Mouse (Mus musculus): ENCODE measurements around the gene Rap1a. TPM values are rescaled to one million over a fixed set of nuclear protein-coding genes. Genes with fewer than 3 reads are reported as not detected.

Gene Rap1a
- total and polyA plus RNA-seq, 3 experiments: 17.7 to 121 (median 97.7) TPM

- no peaks in the 10 kb centered on the region for H3K27me3 ChIP-seq (ENCODE audit: insufficient read depth, low read length)
- DNase-seq (ENCODE audit: low spot score) (no peak), ATAC-seq (ENCODE audit: extremely low read depth, insufficient number of reproducible peaks, low FRiP score, poor library complexity, severe bottlenecking) (no peak)
- H3K36me3 ChIP-seq (replicated peaks): peaks cover 23% of the 10 kb centered on the region
- no peaks in the 10 kb centered on the region for H3K9me3 ChIP-seq (replicated peaks)
- TF ChIP-seq GATA2 (IDR thresholded peaks at IDR 0.05; ENCODE audit: borderline replicate concordance, low read depth, low read length) (no peak), GATA1 (IDR thresholded peaks at IDR 0.05; ENCODE audit: borderline replicate concordance, low read length) (no peak)
- H3K4me1 ChIP-seq (ENCODE audit: insufficient read depth, low read depth, low read length): peaks cover 15% of the 10 kb centered on the region
- H3K4me3 ChIP-seq (ENCODE audit: low read depth, low read length): no peak overlapping the region
These were observed 46.0 kb downstream of the Rap1a start for GRCm38 (mm10) chr3:105755123-105755522.

- Histone ChIP-seq H3K9me3 (replicated peaks) (no peaks in the 10 kb centered on the region), H3K36me3 (replicated peaks) (peaks cover 31% of the 10 kb centered on the region), H3K4me3 (ENCODE audit: low read depth, low read length) (no peak overlapping the region), H3K27me3 (ENCODE audit: insufficient read depth, low read length) (no peaks in the 10 kb centered on the region), H3K4me1 (ENCODE audit: insufficient read depth, low read depth, low read length) (peaks cover 13% of the 10 kb centered on the region)
- DNase-seq (ENCODE audit: low spot score) (no peak), ATAC-seq (ENCODE audit: extremely low read depth, insufficient number of reproducible peaks, low FRiP score, poor library complexity, severe bottlenecking) (no peak)
- no peak for TF ChIP-seq GATA2 (IDR thresholded peaks at IDR 0.05; ENCODE audit: borderline replicate concordance, low read depth, low read length)
These were observed 47.0 kb downstream of the Rap1a start for GRCm38 (mm10) chr3:105754184-105754583.

- peaks cover 43% of the 10 kb centered on the region for H3K36me3 ChIP-seq (replicated peaks)
- TF ChIP-seq POLR2AphosphoS5 (IDR thresholded peaks at IDR 0.05; ENCODE audit: insufficient replicate concordance, low read depth, low read length) (no peak), TAL1 (conservative IDR thresholded peaks at IDR 0.05; ENCODE audit: low read depth, low read length) (no peak), CTCF (IDR thresholded peaks at IDR 0.05; ENCODE audit: low read depth, low read length) (no peak), GATA1 (IDR thresholded peaks at IDR 0.05; ENCODE audit: borderline replicate concordance, low read length) (no peak), GATA2 (IDR thresholded peaks at IDR 0.05; ENCODE audit: borderline replicate concordance, low read depth, low read length) (no peak)
- ATAC-seq (ENCODE audit: extremely low read depth, insufficient number of reproducible peaks, low FRiP score, poor library complexity, severe bottlenecking) (no peak), DNase-seq (ENCODE audit: low spot score) (no peak)
- no peaks in the 10 kb centered on the region for H3K9me3 ChIP-seq (replicated peaks)
- H3K4me3 ChIP-seq (ENCODE audit: low read depth, low read length): no peak overlapping the region
- H3K27me3 ChIP-seq (ENCODE audit: insufficient read depth, low read length): no peaks in the 10 kb centered on the region
- H3K4me1 ChIP-seq (ENCODE audit: insufficient read depth, low read depth, low read length): peaks cover 3% of the 10 kb centered on the region; the same call in 1 of the 2 replicates
These were observed 50.3 kb downstream of the Rap1a start for GRCm38 (mm10) chr3:105750810-105751209.

- H3K4me1 ChIP-seq (ENCODE audit: insufficient read depth, low read depth, low read length): peaks cover 3% of the 10 kb centered on the region; the same call in 1 of the 2 replicates
- ATAC-seq (ENCODE audit: extremely low read depth, insufficient number of reproducible peaks, low FRiP score, poor library complexity, severe bottlenecking) (no peak), DNase-seq (ENCODE audit: low spot score) (no peak)
- TF ChIP-seq CTCF (IDR thresholded peaks at IDR 0.05; ENCODE audit: low read depth, low read length): no peak
- TF ChIP-seq POLR2AphosphoS5 (IDR thresholded peaks at IDR 0.05; ENCODE audit: insufficient replicate concordance, low read depth, low read length): no peak
- no peak for TF ChIP-seq TAL1 (conservative IDR thresholded peaks at IDR 0.05; ENCODE audit: low read depth, low read length)
- no peaks in the 10 kb centered on the region for H3K27me3 ChIP-seq (ENCODE audit: insufficient read depth, low read length)
- no peak overlapping the region for H3K4me3 ChIP-seq (ENCODE audit: low read depth, low read length)
- H3K9me3 ChIP-seq (replicated peaks): no peaks in the 10 kb centered on the region
- peaks cover 41% of the 10 kb centered on the region for H3K36me3 ChIP-seq (replicated peaks)
These were observed 54.6 kb downstream of the Rap1a start for GRCm38 (mm10) chr3:105746542-105746941.

GRCm38 (mm10) chr3:105737666-105738065, 63.5 kb downstream of the Rap1a start:
- TF ChIP-seq TAL1 (conservative IDR thresholded peaks at IDR 0.05; ENCODE audit: low read depth, low read length) (no peak), GATA1 (IDR thresholded peaks at IDR 0.05; ENCODE audit: borderline replicate concordance, low read length) (no peak), POLR2AphosphoS5 (IDR thresholded peaks at IDR 0.05; ENCODE audit: insufficient replicate concordance, low read depth, low read length) (no peak), GATA2 (IDR thresholded peaks at IDR 0.05; ENCODE audit: borderline replicate concordance, low read depth, low read length) (no peak)
- H3K36me3 ChIP-seq (replicated peaks): peaks cover 70% of the 10 kb centered on the region
- no peaks in the 10 kb centered on the region for H3K27me3 ChIP-seq (ENCODE audit: insufficient read depth, low read length)
- DNase-seq (ENCODE audit: low spot score): no peak
- no peak overlapping the region for H3K4me3 ChIP-seq (ENCODE audit: low read depth, low read length)
- no peaks in the 10 kb centered on the region for H3K9me3 ChIP-seq (replicated peaks)
- ATAC-seq (ENCODE audit: extremely low read depth, insufficient number of reproducible peaks, low FRiP score, poor library complexity, severe bottlenecking): no peak
- no peaks in the 10 kb centered on the region for H3K4me1 ChIP-seq (ENCODE audit: insufficient read depth, low read depth, low read length)

GRCm38 (mm10) chr3:105737070-105737469, 64.1 kb downstream of the Rap1a start:
- ATAC-seq (ENCODE audit: extremely low read depth, insufficient number of reproducible peaks, low FRiP score, poor library complexity, severe bottlenecking): no peak
- peaks cover 71% of the 10 kb centered on the region for H3K36me3 ChIP-seq (replicated peaks)
- DNase-seq (ENCODE audit: low spot score): no peak
- no peaks in the 10 kb centered on the region for H3K27me3 ChIP-seq (ENCODE audit: insufficient read depth, low read length)
- no peak overlapping the region for H3K4me3 ChIP-seq (ENCODE audit: low read depth, low read length)
- no peak for TF ChIP-seq CTCF (IDR thresholded peaks at IDR 0.05; ENCODE audit: low read depth, low read length)
- TF ChIP-seq GATA2 (IDR thresholded peaks at IDR 0.05; ENCODE audit: borderline replicate concordance, low read depth, low read length): no peak
- no peak for TF ChIP-seq TAL1 (conservative IDR thresholded peaks at IDR 0.05; ENCODE audit: low read depth, low read length)
- no peak for TF ChIP-seq POLR2AphosphoS5 (IDR thresholded peaks at IDR 0.05; ENCODE audit: insufficient replicate concordance, low read depth, low read length)
- TF ChIP-seq GATA1 (IDR thresholded peaks at IDR 0.05; ENCODE audit: borderline replicate concordance, low read length): no peak
- no peaks in the 10 kb centered on the region for H3K9me3 ChIP-seq (replicated peaks)
- H3K4me1 ChIP-seq (ENCODE audit: insufficient read depth, low read depth, low read length): no peaks in the 10 kb centered on the region

GRCm38 (mm10) chr3:105736148-105736547, 65.0 kb downstream of the Rap1a start:
- no peak for ATAC-seq (ENCODE audit: extremely low read depth, insufficient number of reproducible peaks, low FRiP score, poor library complexity, severe bottlenecking)
- TF ChIP-seq GATA1 (IDR thresholded peaks at IDR 0.05; ENCODE audit: borderline replicate concordance, low read length): no peak
- H3K4me3 ChIP-seq (ENCODE audit: low read depth, low read length): no peak overlapping the region
- no peaks in the 10 kb centered on the region for H3K9me3 ChIP-seq (replicated peaks)
- peaks cover 73% of the 10 kb centered on the region for H3K36me3 ChIP-seq (replicated peaks)
- H3K27me3 ChIP-seq (ENCODE audit: insufficient read depth, low read length): no peaks in the 10 kb centered on the region
- no peaks in the 10 kb centered on the region for H3K4me1 ChIP-seq (ENCODE audit: insufficient read depth, low read depth, low read length)
- DNase-seq (ENCODE audit: low spot score): no peak
